Mouse (Mus musculus): ENCODE measurements around the gene E130114P18Rik. TPM values are rescaled to one million over a fixed set of nuclear protein-coding genes. Genes with fewer than 3 reads are reported as not detected.

E130114P18Rik gene
- polyA plus RNA-seq, 1 experiment: 0.74 TPM

DNA sequence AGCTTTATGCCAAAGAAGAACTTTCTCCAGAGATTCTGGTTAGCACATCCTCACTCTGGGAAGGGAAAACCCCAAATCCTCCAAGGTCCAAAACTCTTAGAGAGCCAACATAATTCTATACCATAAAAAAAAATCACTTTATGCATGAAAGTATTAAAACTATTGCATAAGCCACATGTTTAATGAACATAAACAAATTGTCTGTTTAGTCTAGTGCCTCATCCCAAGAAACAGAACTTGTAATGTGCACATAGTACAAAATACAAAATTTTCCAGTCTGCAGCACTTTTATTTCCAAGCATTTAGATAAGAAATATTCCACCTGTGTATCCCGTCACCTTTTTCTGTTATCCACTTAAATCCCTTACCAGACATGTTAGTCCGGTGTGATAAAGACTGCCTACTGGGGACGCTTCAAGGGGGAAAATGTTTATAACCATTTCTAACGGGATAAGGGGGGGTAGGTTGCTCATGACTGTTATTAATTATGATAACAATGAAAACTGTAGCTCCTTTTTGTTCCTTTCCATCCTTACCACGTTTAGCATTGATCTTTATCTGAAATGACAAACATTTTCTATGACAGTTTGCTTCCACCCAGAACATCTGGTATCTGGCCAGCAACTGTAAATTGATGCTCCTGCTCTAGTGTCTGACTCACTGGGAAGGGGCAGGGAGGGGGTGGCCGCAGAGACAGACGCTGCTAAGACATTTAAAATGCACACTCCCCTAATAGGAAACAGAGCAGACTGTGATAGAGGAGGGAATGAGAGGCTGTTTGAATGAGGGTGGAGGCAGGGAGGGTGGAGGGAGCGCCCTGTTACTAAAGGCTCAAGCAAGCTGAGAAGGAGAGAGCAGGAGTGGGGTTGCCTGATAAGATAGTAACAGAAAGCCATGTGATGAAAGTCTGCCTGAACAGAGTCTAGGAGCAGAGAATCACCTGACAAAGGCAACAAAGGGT is 176.7 kb downstream of the E130114P18Rik start:
- H3K4me3 ChIP-seq (ENCODE audit: control insufficient read depth, low read depth, low read length): no peak overlapping the region
- H3K27me3 ChIP-seq (ENCODE audit: control insufficient read depth, insufficient read depth, low read length): no peaks in the 10 kb centered on the region
- TF ChIP-seq CTCF (IDR thresholded peaks at IDR 0.05; ENCODE audit: control insufficient read depth, insufficient read depth, insufficient replicate concordance, low read depth, low read length): no peak
- no peak for TF ChIP-seq POLR2A (IDR thresholded peaks at IDR 0.05; ENCODE audit: control insufficient read depth, low read depth, low read length)
- no peaks in the 10 kb centered on the region for H3K4me1 ChIP-seq (ENCODE audit: control insufficient read depth, insufficient read depth, low read length)
- no peak overlapping the region for H3K27ac ChIP-seq (ENCODE audit: control insufficient read depth, insufficient read depth, low read depth, low read length)
- H3K36me3 ChIP-seq (ENCODE audit: control insufficient read depth, insufficient read depth, low read length): no peaks in the 10 kb centered on the region

DNA sequence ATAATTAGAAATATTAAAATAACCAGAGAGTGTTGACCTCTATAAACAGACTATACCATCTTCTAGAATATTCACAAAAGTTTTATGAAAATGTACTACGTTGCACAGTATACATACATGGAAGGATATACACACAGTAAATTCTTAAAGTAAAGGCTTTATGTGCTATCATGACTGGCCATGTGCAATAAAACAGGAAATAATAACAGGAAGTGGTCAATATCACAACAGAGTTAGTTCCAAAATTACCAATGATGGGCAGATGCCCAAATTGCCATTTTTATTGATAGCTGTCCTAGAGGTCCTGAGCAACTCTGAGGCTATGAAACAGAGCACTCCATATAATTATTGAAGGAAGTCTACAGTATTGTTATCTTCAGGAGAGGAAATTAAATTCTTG is 180.4 kb downstream of the E130114P18Rik start:
- Histone ChIP-seq H3K4me3 (ENCODE audit: control insufficient read depth, low read depth, low read length) (no peak overlapping the region), H3K27me3 (ENCODE audit: control insufficient read depth, insufficient read depth, low read length) (no peaks in the 10 kb centered on the region), H3K4me1 (ENCODE audit: control insufficient read depth, insufficient read depth, low read length) (no peaks in the 10 kb centered on the region), H3K36me3 (ENCODE audit: control insufficient read depth, insufficient read depth, low read length) (no peaks in the 10 kb centered on the region), H3K27ac (ENCODE audit: control insufficient read depth, insufficient read depth, low read depth, low read length) (no peak overlapping the region)
- TF ChIP-seq CTCF (IDR thresholded peaks at IDR 0.05; ENCODE audit: control insufficient read depth, insufficient read depth, insufficient replicate concordance, low read depth, low read length) (no peak), POLR2A (IDR thresholded peaks at IDR 0.05; ENCODE audit: control insufficient read depth, low read depth, low read length) (no peak)

DNA sequence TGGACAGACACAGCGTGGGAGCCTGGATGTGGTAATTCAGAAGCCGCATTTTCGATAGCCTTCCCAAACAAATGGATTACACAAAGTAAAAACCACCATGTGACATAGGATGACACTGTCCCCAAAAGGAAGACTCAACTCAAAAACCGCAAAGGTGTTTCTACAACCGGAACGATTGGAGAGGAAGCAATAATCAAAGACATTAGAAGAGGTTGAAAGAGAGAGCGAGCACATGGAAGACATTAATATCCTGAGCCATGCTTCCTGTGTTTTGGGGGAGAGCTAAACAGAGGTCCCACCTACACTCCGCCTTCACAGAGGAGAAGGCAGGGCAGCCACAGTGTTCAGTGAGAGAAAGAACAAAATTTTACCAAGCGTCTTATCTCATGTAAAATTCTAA is 181.5 kb downstream of the E130114P18Rik start:
- Histone ChIP-seq H3K27me3 (ENCODE audit: control insufficient read depth, insufficient read depth, low read length) (no peaks in the 10 kb centered on the region), H3K4me1 (ENCODE audit: control insufficient read depth, insufficient read depth, low read length) (no peaks in the 10 kb centered on the region), H3K27ac (ENCODE audit: control insufficient read depth, insufficient read depth, low read depth, low read length) (no peak overlapping the region), H3K36me3 (ENCODE audit: control insufficient read depth, insufficient read depth, low read length) (no peaks in the 10 kb centered on the region), H3K4me3 (ENCODE audit: control insufficient read depth, low read depth, low read length) (no peak overlapping the region)
- TF ChIP-seq POLR2A (IDR thresholded peaks at IDR 0.05; ENCODE audit: control insufficient read depth, low read depth, low read length): no peak

- Histone ChIP-seq H3K4me1 (ENCODE audit: control insufficient read depth, insufficient read depth, low read length) (no peaks in the 10 kb centered on the region), H3K4me3 (ENCODE audit: control insufficient read depth, low read depth, low read length) (no peak overlapping the region), H3K27me3 (ENCODE audit: control insufficient read depth, insufficient read depth, low read length) (no peaks in the 10 kb centered on the region), H3K27ac (ENCODE audit: control insufficient read depth, insufficient read depth, low read depth, low read length) (no peak overlapping the region), H3K36me3 (ENCODE audit: control insufficient read depth, insufficient read depth, low read length) (no peaks in the 10 kb centered on the region)
- TF ChIP-seq CTCF (IDR thresholded peaks at IDR 0.05; ENCODE audit: control insufficient read depth, insufficient read depth, insufficient replicate concordance, low read depth, low read length): no peak
- no peak for TF ChIP-seq POLR2A (IDR thresholded peaks at IDR 0.05; ENCODE audit: control insufficient read depth, low read depth, low read length)
These were observed 184.0 kb downstream of the E130114P18Rik start for GRCm38 (mm10) chr4:97593869-97594268.

- no peak overlapping the region for H3K27ac ChIP-seq (ENCODE audit: control insufficient read depth, insufficient read depth, low read depth, low read length)
- no peaks in the 10 kb centered on the region for H3K36me3 ChIP-seq (ENCODE audit: control insufficient read depth, insufficient read depth, low read length)
- TF ChIP-seq CTCF (IDR thresholded peaks at IDR 0.05; ENCODE audit: control insufficient read depth, insufficient read depth, insufficient replicate concordance, low read depth, low read length): no peak
- no peak for TF ChIP-seq POLR2A (IDR thresholded peaks at IDR 0.05; ENCODE audit: control insufficient read depth, low read depth, low read length)
- no peaks in the 10 kb centered on the region for H3K27me3 ChIP-seq (ENCODE audit: control insufficient read depth, insufficient read depth, low read length)
- H3K4me3 ChIP-seq (ENCODE audit: control insufficient read depth, low read depth, low read length): no peak overlapping the region
- H3K4me1 ChIP-seq (ENCODE audit: control insufficient read depth, insufficient read depth, low read length): no peaks in the 10 kb centered on the region
These were observed 188.1 kb downstream of the E130114P18Rik start for GRCm38 (mm10) chr4:97589790-97590189.

GRCm38 (mm10) chr4:97587412-97588010 is 190.4 kb downstream of the E130114P18Rik start:
- no peak overlapping the region for H3K4me3 ChIP-seq (ENCODE audit: control insufficient read depth, low read depth, low read length)
- H3K27ac ChIP-seq (ENCODE audit: control insufficient read depth, insufficient read depth, low read depth, low read length): no peak overlapping the region
- TF ChIP-seq POLR2A (IDR thresholded peaks at IDR 0.05; ENCODE audit: control insufficient read depth, low read depth, low read length): no peak
- no peak for TF ChIP-seq CTCF (IDR thresholded peaks at IDR 0.05; ENCODE audit: control insufficient read depth, insufficient read depth, insufficient replicate concordance, low read depth, low read length)
- no peaks in the 10 kb centered on the region for H3K36me3 ChIP-seq (ENCODE audit: control insufficient read depth, insufficient read depth, low read length)
- H3K4me1 ChIP-seq (ENCODE audit: control insufficient read depth, insufficient read depth, low read length): no peaks in the 10 kb centered on the region
- H3K27me3 ChIP-seq (ENCODE audit: control insufficient read depth, insufficient read depth, low read length): no peaks in the 10 kb centered on the region

DNA sequence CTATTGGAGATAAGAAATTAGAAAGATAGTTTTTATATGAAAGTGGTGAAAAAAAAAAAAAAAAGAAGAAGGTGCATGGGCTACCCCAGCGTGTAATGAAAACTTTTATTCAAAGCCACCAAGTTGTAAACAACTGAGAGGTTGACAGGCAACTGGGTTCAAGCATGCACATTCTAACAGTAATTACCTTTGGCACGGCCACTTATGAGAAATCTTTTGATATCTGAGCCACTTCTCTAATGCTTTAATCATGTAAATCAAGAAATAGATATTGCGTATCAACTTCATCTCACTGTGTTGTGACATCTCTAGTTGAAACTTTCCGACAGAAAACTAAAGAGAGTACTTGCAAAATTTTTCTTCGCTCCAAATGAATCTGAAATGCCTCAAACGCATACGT is 192.7 kb downstream of the E130114P18Rik start:
- Histone ChIP-seq H3K27ac (ENCODE audit: control insufficient read depth, insufficient read depth, low read depth, low read length) (no peak overlapping the region), H3K27me3 (ENCODE audit: control insufficient read depth, insufficient read depth, low read length) (no peaks in the 10 kb centered on the region), H3K4me3 (ENCODE audit: control insufficient read depth, low read depth, low read length) (no peak overlapping the region), H3K36me3 (ENCODE audit: control insufficient read depth, insufficient read depth, low read length) (no peaks in the 10 kb centered on the region), H3K4me1 (ENCODE audit: control insufficient read depth, insufficient read depth, low read length) (no peaks in the 10 kb centered on the region)
- no peak for TF ChIP-seq POLR2A (IDR thresholded peaks at IDR 0.05; ENCODE audit: control insufficient read depth, low read depth, low read length)
- no peak for TF ChIP-seq CTCF (IDR thresholded peaks at IDR 0.05; ENCODE audit: control insufficient read depth, insufficient read depth, insufficient replicate concordance, low read depth, low read length)
